Mouse (Mus musculus): ENCODE measurements around the gene Uba1y.
"Not testable (repeated sequence)": the region's sequence is repeated elsewhere in the genome, so short reads cannot be mapped to it uniquely, and the experiment has no call there.

Uba1y gene

DNA sequence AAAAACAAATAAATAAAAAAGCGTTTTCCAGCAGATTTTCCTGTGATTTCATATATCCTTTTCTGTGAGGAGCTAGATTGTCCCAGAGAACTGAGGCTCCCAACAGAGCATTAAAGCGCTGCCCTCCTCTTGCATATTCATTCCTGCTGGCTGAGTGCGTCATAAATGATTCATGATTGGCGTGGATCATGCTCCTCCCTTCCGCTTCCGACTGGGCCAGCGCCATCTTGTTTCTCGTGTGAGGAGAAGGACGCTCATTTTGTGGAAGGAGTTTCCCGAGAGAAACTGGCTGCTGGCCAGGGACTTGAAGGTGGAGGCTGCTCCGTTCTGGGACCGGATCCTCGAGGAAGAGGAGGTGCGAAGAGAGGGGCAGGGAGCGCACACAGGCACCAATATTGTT is at the start of gene Uba1y:
Gene Uba1y (plus strand): TSS at position 254 of the 400 bp plus-strand sequence.
- no peak for DNase-seq

GRCm38 (mm10) chrY:797309-797708 is 21.1 kb upstream of the Uba1y start, which contains the start of gene Zfy1:
Zfy1 (minus strand) TSS chrY:797409.
- not testable (repeated sequence) for DNase-seq

- DNase-seq: peak; percentile 3
Observed at GRCm38 (mm10) chrY:808991-809661, 9.3 kb upstream of the Uba1y start.

DNA sequence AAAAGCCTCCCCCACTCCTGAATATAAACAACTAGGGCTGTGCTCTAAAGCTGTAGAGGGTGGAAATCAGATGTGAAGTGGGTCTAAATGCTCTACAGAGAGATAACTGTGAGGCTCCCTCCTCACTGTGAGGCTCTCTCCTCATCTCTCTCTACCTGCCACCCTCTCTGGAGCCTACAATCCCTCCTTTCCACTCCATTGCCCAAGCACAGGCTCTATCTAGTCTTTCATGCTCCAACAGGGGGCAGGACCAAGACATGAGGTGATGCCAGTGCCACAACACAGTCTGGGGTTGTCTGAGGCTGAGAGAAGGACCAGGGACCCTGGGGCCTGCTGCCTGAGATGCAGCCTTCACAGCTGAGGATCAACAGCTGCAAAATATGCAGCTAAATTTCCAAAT is 54.0 kb downstream of the Uba1y start:
- no peak for DNase-seq

GRCm38 (mm10) chrY:872855-873549 is 54.6 kb downstream of the Uba1y start:
- DNase-seq: no peak

All from liver (tissue).